Mouse (Mus musculus): ENCODE data around the gene Prap1. TPM values are rescaled to one million over a fixed set of nuclear protein-coding genes. Genes with fewer than 3 reads are reported as not detected.

Gene Prap1
- polyA plus RNA-seq, 1 experiment from 2014 or later: not detected

- no peak overlapping the region for H3K4me3 ChIP-seq (ENCODE audit: inconsistent target)
- 95% methylated on average over 2 of the region's 5 CpGs for WGBS (ENCODE audit: missing documents)
- H3K27ac ChIP-seq: no peak overlapping the region
- peaks cover 6% of the 10 kb centered on the region; the same call in 1 of the 2 replicates for H3K36me3 ChIP-seq (ENCODE audit: inconsistent target)
- H3K79me2 ChIP-seq (ENCODE audit: inconsistent target): no peaks in the 10 kb centered on the region
Measured at GRCm38 (mm10) chr7:140135106-140135770, 42.0 kb downstream of the Prap1 start.

- 3% methylated on average over 39 of the region's 39 CpGs for WGBS (ENCODE audit: missing documents)
- no peaks in the 10 kb centered on the region for H3K79me2 ChIP-seq (ENCODE audit: inconsistent target)
- H3K4me3 ChIP-seq (ENCODE audit: inconsistent target): peak within 1 kb of the TSS; percentile 58
- H3K27ac ChIP-seq: peak within 1 kb of the TSS; percentile 52
- H3K36me3 ChIP-seq (ENCODE audit: inconsistent target): no peaks in the 10 kb centered on the region; the same call in 1 of the 2 replicates
Measured at GRCm38 (mm10) chr7:140137135-140138020, 44.2 kb downstream of the Prap1 start, which contains the start of gene Mtg1. Gene Mtg1 (plus strand): TSS chr7:140137564.

GRCm38 (mm10) chr7:140138021-140138310 is 44.8 kb downstream of the Prap1 start:
- H3K4me3 ChIP-seq (ENCODE audit: inconsistent target): peak overlapping the region; percentile 58
- H3K79me2 ChIP-seq (ENCODE audit: inconsistent target): no peaks in the 10 kb centered on the region
- no peaks in the 10 kb centered on the region; the same call in 1 of the 2 replicates for H3K36me3 ChIP-seq (ENCODE audit: inconsistent target)
- H3K27ac ChIP-seq: peak overlapping the region; percentile 52
- WGBS (ENCODE audit: missing documents): 1% methylated on average over 8 of the region's 8 CpGs

GRCm38 (mm10) chr7:140141350-140141749 is 48.2 kb downstream of the Prap1 start:
- WGBS (ENCODE audit: missing documents): 4% methylated on average over 14 of the region's 14 CpGs
- H3K27ac ChIP-seq: no peak overlapping the region
- no peaks in the 10 kb centered on the region; the same call in 1 of the 2 replicates for H3K36me3 ChIP-seq (ENCODE audit: inconsistent target)
- H3K79me2 ChIP-seq (ENCODE audit: inconsistent target): no peaks in the 10 kb centered on the region
- H3K4me3 ChIP-seq (ENCODE audit: inconsistent target): no peak overlapping the region

DNA sequence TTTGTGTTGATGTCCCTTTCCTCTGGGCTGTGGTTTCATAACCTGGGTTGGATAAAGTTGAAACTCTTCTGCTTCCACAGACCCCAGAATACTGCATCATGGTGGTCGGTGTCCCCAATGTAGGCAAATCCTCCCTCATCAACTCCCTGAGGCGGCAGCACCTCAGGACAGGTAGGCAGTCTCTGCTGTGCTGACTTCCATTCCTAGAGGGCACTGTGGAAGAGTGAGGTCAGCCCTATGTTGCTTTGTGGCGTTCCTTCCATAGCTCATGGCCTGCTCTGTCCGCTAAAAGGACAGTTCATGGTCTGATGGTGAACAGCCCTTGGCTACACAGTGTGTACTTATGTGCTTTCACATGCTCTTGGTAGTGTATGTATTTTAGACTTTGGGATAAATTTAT is 51.4 kb downstream of the Prap1 start:
- H3K79me2 ChIP-seq (ENCODE audit: inconsistent target): no peaks in the 10 kb centered on the region
- 90% methylated on average over 4 of the region's 4 CpGs for WGBS (ENCODE audit: missing documents)
- no peak overlapping the region for H3K27ac ChIP-seq
- no peaks in the 10 kb centered on the region; the same call in 1 of the 2 replicates for H3K36me3 ChIP-seq (ENCODE audit: inconsistent target)
- no peak overlapping the region for H3K4me3 ChIP-seq (ENCODE audit: inconsistent target)

Other genes with a start within 250 kb of the Prap1 start
- gene Kndc1, start 198.7 kb upstream of the Prap1 start, polyA plus RNA-seq (2018): not detected in 3 replicates
- gene Utf1, start 149.6 kb upstream of the Prap1 start, polyA plus RNA-seq (2018): not detected in 3 replicates
- gene 6430531B16Rik, start 114.6 kb upstream of the Prap1 start, polyA plus RNA-seq (2018): 0.23 to 0.38 TPM in 2 of 3 replicates, not detected in the other
- 169 to 1,404 TPM (median 407 TPM) in 3 replicates for gene Adam8, start 100.8 kb upstream of the Prap1 start, polyA plus RNA-seq (2018)
- 11.9 to 14.7 TPM (median 14.1 TPM) in 3 replicates for gene Zfp511, start 57.0 kb upstream of the Prap1 start, polyA plus RNA-seq (2018)
- gene Tubgcp2, start 56.7 kb upstream of the Prap1 start, polyA plus RNA-seq (2018): 12.5 to 29.2 TPM (median 21.1 TPM) in 3 replicates
- not detected in 3 replicates for gene Msx3, start 44.3 kb upstream of the Prap1 start, polyA plus RNA-seq (2018)
- gene Caly, start 10.8 kb upstream of the Prap1 start, polyA plus RNA-seq (2018): not detected in 3 replicates
- 7.9 to 11.8 TPM (median 11.6 TPM) in 3 replicates for gene Fuom, start 9.0 kb downstream of the Prap1 start, polyA plus RNA-seq (2018)
- 20.7 to 41.5 TPM (median 38.8 TPM) in 3 replicates for gene Paox, start 22.4 kb downstream of the Prap1 start, polyA plus RNA-seq (2018)
- gene Echs1, start 23.1 kb downstream of the Prap1 start, polyA plus RNA-seq (2018): 47.2 to 96.9 TPM (median 73.4 TPM) in 3 replicates
- gene Mtg1, start 44.2 kb downstream of the Prap1 start, polyA plus RNA-seq (2018): 8.3 to 14.7 TPM (median 9.4 TPM) in 3 replicates
- not detected in 3 replicates for gene Sprn, start 61.5 kb downstream of the Prap1 start, polyA plus RNA-seq (2018)
- gene Olfr522, start 71.4 kb downstream of the Prap1 start, polyA plus RNA-seq (2018): not detected in 3 replicates
- gene Olfr523, start 79.8 kb downstream of the Prap1 start, polyA plus RNA-seq (2018): not detected in 3 replicates
- not detected in 3 replicates for gene Olfr524, start 112.6 kb downstream of the Prap1 start, polyA plus RNA-seq (2018)
- gene Cd163l1, start 124.9 kb downstream of the Prap1 start, polyA plus RNA-seq (2018): not detected in 3 replicates
- not detected in 3 replicates for gene 5830411N06Rik, start 153.9 kb downstream of the Prap1 start, polyA plus RNA-seq (2018)
- gene Olfr525, start 227.5 kb downstream of the Prap1 start, polyA plus RNA-seq (2018): not detected in 3 replicates
- not detected in 3 replicates for gene Olfr527, start 240.6 kb downstream of the Prap1 start, polyA plus RNA-seq (2018)